Mouse (Mus musculus) thymus, adult 2 months (tissue): ENCODE results near the gene Tbk1. TPM values are rescaled to one million over a fixed set of nuclear protein-coding genes. Genes with fewer than 3 reads are reported as not detected.

Experiments
- DNase-seq: peaks from one replicate; pipeline ENCODE4 v3.0.0; 2021
- H3K27ac ChIP-seq: fragments of 200-500 bp; 2 replicates; pipeline ENCODE4 v1.5.1; 2012; ENCODE audit warnings: low read length, control low read depth; ENCODE audit not compliant: control insufficient read depth, insufficient read depth
- H3K27me3 ChIP-seq: fragments of 200-500 bp; 2 replicates; pipeline ENCODE4 v1.6.1; 2012; ENCODE audit warnings: mild to moderate bottlenecking, low read length, moderate library complexity, mixed read lengths; ENCODE audit not compliant: control insufficient read depth, insufficient read depth
- H3K36me3 ChIP-seq: fragments of 200-500 bp; 2 replicates; pipeline ENCODE4 v1.6.1; 2012; ENCODE audit warnings: mild to moderate bottlenecking, low read length, moderate library complexity; ENCODE audit not compliant: control insufficient read depth, insufficient read depth
- H3K4me1 ChIP-seq: fragments of 200-500 bp; replicated peaks from 2 replicates; pipeline ENCODE4 v1.6.1; 2012; ENCODE audit warnings: low read length; ENCODE audit not compliant: control insufficient read depth, insufficient read depth
- H3K4me3 ChIP-seq: fragments of 200-500 bp; 2 replicates; pipeline ENCODE4 v1.5.1; 2012; ENCODE audit warnings: mild to moderate bottlenecking, low read length, control low read depth, moderate library complexity; ENCODE audit not compliant: control insufficient read depth, insufficient read depth
- CTCF ChIP-seq: fragments of 200-500 bp; IDR thresholded peaks from 2 replicates; pipeline ENCODE4 v1.5.1; 2012; ENCODE audit warnings: mild to moderate bottlenecking, control low read depth, low read length, moderate library complexity, borderline replicate concordance; ENCODE audit not compliant: control insufficient read depth, poor library complexity, insufficient read depth; ENCODE audit errors: extremely low read depth
- POLR2A ChIP-seq: fragments of 200-500 bp; IDR thresholded peaks from 2 replicates; pipeline ENCODE4 v1.6.1; 2012; ENCODE audit warnings: mild to moderate bottlenecking, low read length, control low read depth, moderate library complexity; ENCODE audit not compliant: control insufficient read depth, poor library complexity, insufficient read depth; ENCODE audit errors: extremely low read depth
- WGBS: fragments of 180-500 bp; shearing (Covaris S2); methylation state at CpG from one replicate; pipeline ENCODE4 v1.1.7; 2018; 5-methylcytosine and 5-hydroxymethylcytosine counted together
- polyA plus RNA-seq: library from polyadenylated mRNA; depleted of rRNA; stranded (reverse); fragments of >200 nt; gene quantifications from 2 replicates; pipeline ENCODE4 v1.2.3, GENCODE M21; 2012

Tbk1 gene
- polyA plus RNA-seq, 1 experiment = 16.4 TPM

- Histone ChIP-seq H3K4me1 (no peaks in the 10 kb centered on the region), H3K36me3 (peaks cover 57% of the 10 kb centered on the region), H3K27ac (no peak overlapping the region), H3K4me3 (no peak overlapping the region), H3K27me3 (no peaks in the 10 kb centered on the region)
- TF ChIP-seq POLR2A (no peak), CTCF (no peak)
- no peak for DNase-seq
- 93% methylated on average over 23 of the region's 23 CpGs for WGBS
Measured at GRCm38 (mm10) chr10:121569001-121569589, 17.5 kb downstream of the Tbk1 start.

GRCm38 (mm10) chr10:121568534-121568933, 18.1 kb downstream of the Tbk1 start:
- WGBS = 99% methylated on average over 7 of the region's 7 CpGs
- peaks cover 62% of the 10 kb centered on the region for H3K36me3 ChIP-seq

GRCm38 (mm10) chr10:121568026-121568425, 18.6 kb downstream of the Tbk1 start:
- 99% methylated on average over 10 of the region's 10 CpGs for WGBS
- TF ChIP-seq POLR2A = no peak
- peaks cover 66% of the 10 kb centered on the region for H3K36me3 ChIP-seq
- H3K27me3 ChIP-seq = no peaks in the 10 kb centered on the region
- H3K4me3 ChIP-seq = no peak overlapping the region
- DNase-seq = no peak
- no peak overlapping the region for H3K27ac ChIP-seq
- no peaks in the 10 kb centered on the region for H3K4me1 ChIP-seq

More at GRCm38 (mm10) chr10:121568534-121568933, 18.1 kb downstream of the Tbk1 start:
- Histone ChIP-seq H3K27me3 (no peaks in the 10 kb centered on the region), H3K4me1 (no peaks in the 10 kb centered on the region), H3K4me3 (no peak overlapping the region), H3K27ac (no peak overlapping the region)
- DNase-seq = no peak
- TF ChIP-seq POLR2A (no peak), CTCF (no peak)

GRCm38 (mm10) chr10:121564447-121564846, 22.1 kb downstream of the Tbk1 start:
- 86% methylated on average over 8 of the region's 8 CpGs for WGBS
- H3K27ac ChIP-seq = no peak overlapping the region
- H3K4me1 ChIP-seq = no peaks in the 10 kb centered on the region
- H3K27me3 ChIP-seq = no peaks in the 10 kb centered on the region
- DNase-seq = no peak
- TF ChIP-seq CTCF (no peak), POLR2A (no peak)
- H3K4me3 ChIP-seq = no peak overlapping the region
- peaks cover 63% of the 10 kb centered on the region for H3K36me3 ChIP-seq

GRCm38 (mm10) chr10:121558231-121558630, 28.4 kb downstream of the Tbk1 start:
- Histone ChIP-seq H3K4me3 (no peak overlapping the region), H3K36me3 (peaks cover 66% of the 10 kb centered on the region), H3K27ac (no peak overlapping the region), H3K4me1 (peaks cover 5% of the 10 kb centered on the region), H3K27me3 (no peaks in the 10 kb centered on the region)
- 93% methylated on average over 2 of the region's 2 CpGs for WGBS
- TF ChIP-seq CTCF = no peak
- no peak for DNase-seq

GRCm38 (mm10) chr10:121556263-121556662, 30.3 kb downstream of the Tbk1 start:
- peaks cover 5% of the 10 kb centered on the region for H3K4me1 ChIP-seq
- no peaks in the 10 kb centered on the region for H3K27me3 ChIP-seq
- TF ChIP-seq POLR2A (no peak), CTCF (no peak)
- no peak for DNase-seq
- 56% methylated on average over 6 of the region's 6 CpGs for WGBS
- no peak overlapping the region for H3K4me3 ChIP-seq
- H3K27ac ChIP-seq = no peak overlapping the region
- H3K36me3 ChIP-seq = peaks cover 73% of the 10 kb centered on the region

- TF ChIP-seq CTCF (no peak), POLR2A (no peak)
- H3K36me3 ChIP-seq = peaks cover 73% of the 10 kb centered on the region
- no peaks in the 10 kb centered on the region for H3K27me3 ChIP-seq
- whole genome bisulfite sequencing = 91% methylated on average over 9 of the region's 9 CpGs
- H3K4me3 ChIP-seq = no peak overlapping the region
- H3K27ac ChIP-seq = no peak overlapping the region
- no peaks in the 10 kb centered on the region for H3K4me1 ChIP-seq
- no peak for DNase-seq
Measured at GRCm38 (mm10) chr10:121550334-121550733, 36.3 kb downstream of the Tbk1 start.
